Mouse (Mus musculus) heart, adult 2 months (tissue): ENCODE data around the gene Srrm3. TPM values are rescaled to one million over a fixed set of nuclear protein-coding genes. Genes with fewer than 3 reads are reported as not detected.

ENCODE experiments used
- DNase-seq, 2 experiments: peaks; one replicate each; pipeline ENCODE4 v3.0.0; 2021
- H3K27ac ChIP-seq: fragments of 200-600 bp; 2 replicates; pipeline ENCODE4 v1.8.1; 2022
- H3K27me3 ChIP-seq: fragments of 200-500 bp; 2 replicates; pipeline ENCODE4 v1.6.1; 2012; ENCODE audit warnings: mild to moderate bottlenecking, low read length, inconsistent platforms, mixed read lengths; ENCODE audit not compliant: control insufficient read depth, insufficient read depth
- H3K36me3 ChIP-seq: fragments of 200-500 bp; 2 replicates; pipeline ENCODE4 v1.6.1; 2012; ENCODE audit warnings: low read length, inconsistent platforms; ENCODE audit not compliant: control insufficient read depth, insufficient read depth
- H3K4me1 ChIP-seq: fragments of 200-500 bp; 2 replicates; pipeline ENCODE4 v1.6.1; 2011; ENCODE audit warnings: low read length; ENCODE audit not compliant: control insufficient read depth, insufficient read depth
- H3K4me3 ChIP-seq: fragments of 200-600 bp; 2 replicates; pipeline ENCODE4 v1.8.1; 2022
- H3K79me2 ChIP-seq: fragments of 200-500 bp; replicated peaks from 2 replicates; pipeline ENCODE4 v1.6.1; 2012; ENCODE audit warnings: mild to moderate bottlenecking, inconsistent platforms, low read length, moderate library complexity, mixed read lengths; ENCODE audit not compliant: control insufficient read depth, insufficient read depth
- H3K9ac ChIP-seq: fragments of 200-500 bp; 2 replicates; pipeline ENCODE4 v1.6.1; 2012; ENCODE audit warnings: low read depth, mild to moderate bottlenecking, control low read depth, inconsistent platforms, low read length, mixed read lengths
- CTCF ChIP-seq: fragments of 200-600 bp; IDR thresholded peaks from 2 replicates; pipeline ENCODE4 v1.8.1; 2022; ENCODE audit warnings: antibody characterized with exemption, mild to moderate bottlenecking, moderate library complexity
- EP300 ChIP-seq: fragments of 200-500 bp; IDR thresholded peaks from 2 replicates; pipeline ENCODE4 v1.6.1; 2011; ENCODE audit warnings: low read depth, low read length, control low read depth; ENCODE audit not compliant: insufficient read depth
- POLR2A ChIP-seq: fragments of 200-500 bp; IDR thresholded peaks from 2 replicates; pipeline ENCODE4 v1.6.1; 2011; ENCODE audit warnings: mild to moderate bottlenecking, low read depth, low read length, control low read depth; ENCODE audit not compliant: insufficient read depth
- WGBS: fragments of 180-500 bp; shearing (Covaris S2); methylation state at CpG from one replicate; pipeline ENCODE4 v1.1.7; 2018; 5-methylcytosine and 5-hydroxymethylcytosine counted together
- intact Hi-C: fragments of 180-260 bp; cut with DNase I; formaldehyde crosslinking; loops from one replicate; pipeline ENCODE4 v1.15.1; 2025
- polyA plus RNA-seq: library from polyadenylated mRNA; depleted of rRNA; stranded (reverse); fragments of >200 nt; gene quantifications from 2 replicates; pipeline ENCODE4 v1.2.3, GENCODE M21; 2012
- total RNA-seq, 2 experiments: library from RNA; stranded (reverse); gene quantifications; 2 replicates each; pipeline ENCODE4 v1.2.3; 2021

Gene Srrm3
- total and polyA plus RNA-seq, 3 experiments, result not detected

DNA sequence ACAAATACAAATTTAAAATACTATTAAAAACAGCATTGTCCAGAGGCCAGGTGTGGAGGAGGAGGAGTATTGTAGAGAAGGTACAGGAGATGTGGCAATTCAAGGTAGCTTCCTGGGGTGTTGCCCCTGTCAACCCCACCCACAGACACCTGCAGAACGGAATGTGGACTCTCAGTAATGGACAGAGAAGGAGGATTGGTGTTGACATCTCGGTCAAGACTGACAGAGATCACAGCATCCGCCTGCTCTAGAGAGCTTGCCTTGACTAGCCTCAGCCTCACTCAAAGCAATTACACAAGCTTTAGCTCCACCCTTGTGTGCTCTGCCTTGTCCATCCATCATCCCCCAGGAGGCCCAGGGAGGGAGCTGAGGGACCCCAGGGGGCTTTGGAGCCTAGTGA, 84.2 kb downstream of the Srrm3 start:
- H3K36me3 ChIP-seq, result no peaks in the 10 kb centered on the region
- H3K79me2 ChIP-seq, result no peaks in the 10 kb centered on the region
- no peak overlapping the region for H3K4me3 ChIP-seq
- intact Hi-C loops, result no loop called here
- no peak overlapping the region for H3K27ac ChIP-seq
- no peak for DNase-seq
- H3K27me3 ChIP-seq, result no peaks in the 10 kb centered on the region
- 60% methylated on average over 3 of the region's 3 CpGs for WGBS
- H3K4me1 ChIP-seq, result peaks cover 1% of the 10 kb centered on the region; the same call in 1 of the 2 replicates
- H3K9ac ChIP-seq, result no peak overlapping the region
- no peak for TF ChIP-seq CTCF
- no peak for TF ChIP-seq POLR2A
- TF ChIP-seq EP300, result no peak

DNA sequence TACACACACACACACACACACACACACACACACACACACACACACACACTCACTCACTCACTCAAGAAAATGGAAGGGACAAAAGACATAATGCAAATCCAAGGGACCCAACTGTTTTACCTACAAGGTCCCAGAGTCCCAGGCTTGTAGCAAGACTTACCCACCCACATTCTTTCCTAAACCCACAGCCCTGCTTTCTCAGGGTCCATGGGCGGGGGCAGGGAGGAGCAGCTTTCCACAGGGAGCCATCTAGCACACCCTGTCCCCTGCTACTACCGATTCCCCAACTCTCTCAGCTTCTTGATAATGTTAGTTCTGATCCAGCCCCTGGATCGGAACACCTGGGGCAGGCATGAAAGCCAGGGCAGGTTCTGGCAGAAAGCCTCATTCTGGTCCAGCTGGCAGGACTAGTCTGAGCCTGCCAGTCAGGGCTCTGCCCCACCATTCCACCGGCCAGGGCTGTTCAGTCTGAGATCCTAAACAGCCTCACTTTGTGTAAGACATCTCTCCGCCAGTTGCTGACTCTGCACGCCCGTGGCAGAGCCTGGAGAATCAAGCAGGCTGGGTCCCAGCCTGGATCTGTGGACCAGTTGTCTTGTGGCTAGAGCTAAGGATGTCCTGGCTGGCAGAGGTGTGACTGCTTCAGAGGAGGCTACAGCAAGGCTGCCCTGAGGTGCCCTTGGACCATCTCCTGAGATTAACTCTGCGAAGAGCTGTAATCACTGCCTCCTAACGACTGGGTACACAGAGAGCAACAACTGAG, 86.1 kb downstream of the Srrm3 start:
- 44% methylated on average over 9 of the region's 9 CpGs for WGBS
- intact Hi-C loops, result no loop called here
- Histone ChIP-seq H3K36me3 (no peaks in the 10 kb centered on the region), H3K79me2 (no peaks in the 10 kb centered on the region), H3K4me1 (peaks cover 1% of the 10 kb centered on the region; the same call in 1 of the 2 replicates), H3K27me3 (no peaks in the 10 kb centered on the region), H3K9ac (no peak overlapping the region), H3K4me3 (no peak overlapping the region), H3K27ac (no peak overlapping the region)
- no peak for DNase-seq
- TF ChIP-seq POLR2A (no peak), EP300 (no peak), CTCF (no peak)

DNA sequence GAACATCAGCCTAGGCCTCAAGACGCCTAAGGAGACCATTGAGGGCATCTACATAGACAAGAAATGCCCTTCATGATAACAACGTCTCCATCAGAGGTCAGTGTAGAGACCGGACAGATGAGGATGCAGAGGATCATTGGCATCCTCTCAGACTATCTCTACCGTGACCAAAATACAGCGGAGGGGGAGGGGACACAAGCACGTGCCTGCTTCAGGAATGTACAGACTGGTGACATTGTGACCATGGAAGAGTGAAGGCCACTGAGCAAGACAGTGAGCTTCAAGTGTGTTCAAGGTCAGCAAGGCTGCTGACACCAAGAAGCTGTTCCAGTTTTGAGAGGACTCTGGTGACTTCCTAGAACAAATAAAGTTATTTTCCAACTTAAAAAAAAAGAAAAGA, 88.3 kb downstream of the Srrm3 start:
- no peak for TF ChIP-seq CTCF
- TF ChIP-seq POLR2A, result no peak
- TF ChIP-seq EP300, result no peak
- H3K27me3 ChIP-seq, result no peaks in the 10 kb centered on the region
- peaks cover 1% of the 10 kb centered on the region; the same call in 1 of the 2 replicates for H3K4me1 ChIP-seq
- H3K36me3 ChIP-seq, result no peaks in the 10 kb centered on the region
- WGBS, result 55% methylated on average over 6 of the region's 6 CpGs
- DNase-seq, result no peak
- no peak overlapping the region for H3K9ac ChIP-seq
- no peak overlapping the region for H3K27ac ChIP-seq
- H3K79me2 ChIP-seq, result no peaks in the 10 kb centered on the region
- intact Hi-C loops, result no loop called here
- no peak overlapping the region for H3K4me3 ChIP-seq

DNA sequence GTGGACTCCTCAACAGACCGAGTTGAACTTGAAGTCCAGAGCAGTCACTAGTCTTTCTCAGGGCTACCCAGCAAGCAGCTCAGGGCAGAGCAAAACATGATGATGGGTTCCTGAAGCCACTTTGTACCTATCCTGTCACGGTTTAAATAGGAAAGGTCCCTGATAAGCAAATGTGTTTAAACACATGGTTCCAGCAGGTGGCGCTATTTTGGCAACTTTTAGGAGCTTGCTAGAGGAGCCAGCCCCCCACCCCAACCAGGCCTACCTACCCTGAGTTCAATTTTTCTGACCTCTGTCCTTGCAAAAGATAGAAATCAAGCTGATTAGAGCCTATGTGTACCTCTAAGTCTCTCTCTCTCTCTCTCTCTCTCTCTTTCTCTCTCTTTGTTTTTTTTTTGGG, 91.3 kb downstream of the Srrm3 start:
- Histone ChIP-seq H3K27me3 (no peaks in the 10 kb centered on the region), H3K27ac (no peak overlapping the region), H3K4me1 (peaks cover under 1% of the 10 kb centered on the region; the same call in 1 of the 2 replicates), H3K36me3 (no peaks in the 10 kb centered on the region), H3K79me2 (no peaks in the 10 kb centered on the region), H3K9ac (no peak overlapping the region), H3K4me3 (no peak overlapping the region)
- TF ChIP-seq CTCF, result peak; percentile 79
- no peak for TF ChIP-seq POLR2A
- intact Hi-C loops, result loop anchor here (2.0 kb wide), 1 partner anchor 163 kb away; no protein-coding TSS in a partner anchor
- WGBS, result 12% methylated on average over 3 of the region's 3 CpGs
- peak in 1 of 2 experiments; percentile 54 for DNase-seq

DNA sequence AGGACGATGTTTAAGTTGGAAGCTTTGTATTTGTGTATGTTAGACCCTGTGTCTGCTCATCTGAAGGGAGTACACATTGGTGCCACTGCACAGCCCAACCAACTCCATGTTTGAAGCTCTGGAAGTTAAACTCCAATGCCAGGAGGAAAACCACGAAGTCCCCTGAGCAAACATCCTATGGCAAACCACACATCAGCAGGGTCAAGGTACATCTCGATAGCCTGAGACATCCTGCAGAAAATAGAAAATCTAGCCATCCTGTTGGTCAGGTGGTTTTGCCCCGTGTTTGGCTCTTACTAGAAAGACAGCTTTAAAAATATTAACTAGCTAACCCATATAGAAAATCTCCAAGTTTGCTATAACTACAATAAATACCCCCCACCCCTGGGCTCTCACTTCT, 92.3 kb downstream of the Srrm3 start:
- Histone ChIP-seq H3K27me3 (no peaks in the 10 kb centered on the region), H3K9ac (no peak overlapping the region), H3K36me3 (no peaks in the 10 kb centered on the region), H3K4me1 (no peaks in the 10 kb centered on the region), H3K27ac (no peak overlapping the region), H3K4me3 (no peak overlapping the region), H3K79me2 (no peaks in the 10 kb centered on the region)
- TF ChIP-seq CTCF, result no peak
- no peak for TF ChIP-seq EP300
- no peak for DNase-seq
- intact Hi-C loops, result loop anchor here (2.0 kb wide), 1 partner anchor 162 kb away; no protein-coding TSS in a partner anchor
- WGBS, result 71% methylated on average over 4 of the region's 4 CpGs

DNA sequence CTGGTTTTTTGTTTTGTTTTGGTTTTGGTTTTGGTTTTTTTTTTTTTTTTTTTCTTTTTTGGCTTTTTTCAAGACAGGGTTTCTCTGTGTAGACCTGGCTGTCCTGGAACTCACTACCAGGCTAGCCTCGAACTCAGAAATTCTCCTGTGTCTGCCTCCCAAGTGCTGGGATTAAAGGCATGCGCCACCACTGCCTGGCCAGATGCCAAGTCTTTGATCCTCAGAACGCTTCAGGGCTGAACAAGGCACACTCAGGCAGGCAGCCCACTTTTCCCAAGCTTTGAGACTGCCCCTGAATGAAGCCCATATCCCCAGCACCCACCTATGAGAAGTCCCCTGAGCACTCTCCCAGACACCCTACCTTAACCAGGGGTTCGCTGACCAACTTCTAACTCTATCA, 93.1 kb downstream of the Srrm3 start:
- H3K27me3 ChIP-seq, result no peaks in the 10 kb centered on the region
- no peak overlapping the region for H3K9ac ChIP-seq
- DNase-seq, result no peak
- H3K27ac ChIP-seq, result no peak overlapping the region
- H3K79me2 ChIP-seq, result no peaks in the 10 kb centered on the region
- no peaks in the 10 kb centered on the region for H3K4me1 ChIP-seq
- TF ChIP-seq EP300 (no peak), POLR2A (no peak), CTCF (no peak)
- H3K4me3 ChIP-seq, result no peak overlapping the region
- WGBS, result 62% methylated on average over 4 of the region's 4 CpGs
- intact Hi-C loops, result loop anchor here (2.0 to 5.0 kb wide), 2 partner anchors 147 to 161 kb away; no protein-coding TSS in a partner anchor
- no peaks in the 10 kb centered on the region for H3K36me3 ChIP-seq
